Mouse (Mus musculus) right cerebral cortex, postnatal 14 days (tissue): ENCODE results near the gene Trib2.

Source experiments
- DNase-seq: peaks from one replicate; pipeline ENCODE4 v3.0.0; 2022

Trib2 gene

GRCm38 (mm10) chr12:15760684-15761083, 56.0 kb downstream of the Trib2 start:
- DNase-seq, result no peak

GRCm38 (mm10) chr12:15758866-15759265, 57.9 kb downstream of the Trib2 start:
- peak; percentile 43 for DNase-seq

- no peak for DNase-seq
Measured at GRCm38 (mm10) chr12:15757351-15757750, 59.4 kb downstream of the Trib2 start.

GRCm38 (mm10) chr12:15755030-15755690, 61.6 kb downstream of the Trib2 start:
- DNase-seq, result no peak

- no peak for DNase-seq
Measured at GRCm38 (mm10) chr12:15754602-15755001, 62.1 kb downstream of the Trib2 start.

GRCm38 (mm10) chr12:15749646-15750195, 67.0 kb downstream of the Trib2 start:
- no peak for DNase-seq

- DNase-seq, result no peak
Measured at GRCm38 (mm10) chr12:15745752-15746151, 71.0 kb downstream of the Trib2 start.
